Mouse (Mus musculus) brain, embryonic 14.5 days (tissue): ENCODE measurements around the gene Ift43.

ENCODE experiments used
- CTCF ChIP-seq: fragments of 200-500 bp; IDR thresholded peaks from 2 replicates; pipeline ENCODE4 v1.5.1; 2012; ENCODE audit warnings: inconsistent platforms, mild to moderate bottlenecking, moderate library complexity, borderline replicate concordance; ENCODE audit not compliant: insufficient read depth, insufficient read length; ENCODE audit errors: extremely low read depth
- POLR2A ChIP-seq: fragments of 200-500 bp; IDR thresholded peaks from 2 replicates; pipeline ENCODE4 v1.6.1; 2012; ENCODE audit warnings: mild to moderate bottlenecking, inconsistent platforms, borderline replicate concordance; ENCODE audit not compliant: poor library complexity, insufficient read depth, insufficient read length, severe bottlenecking; ENCODE audit errors: extremely low read depth

DNA sequence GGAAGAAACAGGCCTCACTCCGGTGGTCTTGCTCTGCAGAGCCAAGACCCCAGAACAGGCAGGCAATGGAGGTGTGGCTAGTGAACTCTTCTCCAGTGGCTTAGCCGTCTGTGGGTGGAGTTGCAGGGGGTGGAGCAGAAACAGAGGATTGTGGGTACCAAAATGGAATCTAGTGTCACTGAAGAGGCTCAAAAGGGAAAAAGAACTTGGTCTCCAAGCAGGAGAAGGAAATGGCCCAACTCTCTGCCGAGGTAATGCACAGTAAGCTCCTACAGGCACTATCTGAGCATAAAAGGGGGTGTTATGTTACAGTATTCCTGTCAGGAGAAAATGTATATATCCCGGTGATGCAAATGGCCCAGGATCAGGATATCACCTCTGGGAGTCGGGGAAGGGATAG, 86.9 kb downstream of the Ift43 start:
- TF ChIP-seq POLR2A (no peak), CTCF (no peak)
